Mouse (Mus musculus) small intestine, adult 2 months (tissue): ENCODE measurements around the gene Dag1.

ENCODE experiments used
- CTCF ChIP-seq: fragments of 200-500 bp; IDR thresholded peaks from 2 replicates; pipeline ENCODE4 v1.5.1; 2012; ENCODE audit warnings: low read depth, mild to moderate bottlenecking, control low read depth, inconsistent platforms, low read length, moderate library complexity, mixed read lengths; ENCODE audit not compliant: insufficient replicate concordance, insufficient read length; ENCODE audit errors: extremely low read depth
- POLR2A ChIP-seq: fragments of 200-500 bp; IDR thresholded peaks from 2 replicates; pipeline ENCODE4 v1.6.1; 2012; ENCODE audit warnings: low read depth, mild to moderate bottlenecking, control low read depth, inconsistent platforms, low read length, moderate library complexity

DNA sequence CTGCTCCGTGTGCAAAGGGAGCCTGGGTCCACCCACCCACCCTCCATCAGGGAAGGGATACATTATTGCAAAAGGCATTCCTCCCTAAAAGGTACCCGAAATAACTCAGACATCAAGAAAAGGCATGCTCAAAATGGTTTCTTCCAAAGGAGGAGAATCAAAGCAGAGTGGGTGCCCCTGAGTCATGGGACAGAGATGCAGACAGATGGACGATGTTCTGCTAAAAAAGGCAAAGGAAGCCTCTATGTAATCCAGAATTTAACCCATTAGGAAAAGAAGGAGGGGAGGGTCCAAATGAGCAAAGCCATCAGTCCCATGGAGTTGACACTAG, 58.2 kb downstream of the Dag1 start:
- no peak for TF ChIP-seq CTCF
- no peak for TF ChIP-seq POLR2A
